Mouse (Mus musculus): ENCODE results near the gene Rhbdf2. TPM values are rescaled to one million over a fixed set of nuclear protein-coding genes. Genes with fewer than 3 reads are reported as not detected.

The Rhbdf2 gene
- polyA plus RNA-seq, 1 experiment from 2014 or later = 17.9 TPM

Other genes with a start within 250 kb of the Rhbdf2 start
- 3.5 and 4.0 TPM in 2 replicates for gene Rnf157, start 214.0 kb downstream of the Rhbdf2 start, polyA plus RNA-seq (2015; fragmentation: Nextera tagmentation; extraction: Ambion mirVana)
- gene Ubald2, start 192.9 kb downstream of the Rhbdf2 start, polyA plus RNA-seq (2015; fragmentation: Nextera tagmentation; extraction: Ambion mirVana) = 41.3 and 43.2 TPM in 2 replicates
- 0.26 TPM in 1 of 2 replicates, not detected in the other for gene Qrich2, start 160.8 kb downstream of the Rhbdf2 start, polyA plus RNA-seq (2015; fragmentation: Nextera tagmentation; extraction: Ambion mirVana)
- 167 and 177 TPM in 2 replicates for gene Prpsap1, start 132.8 kb downstream of the Rhbdf2 start, polyA plus RNA-seq (2015; fragmentation: Nextera tagmentation; extraction: Ambion mirVana)
- 7.0 and 9.6 TPM in 2 replicates for gene Sphk1, start 96.1 kb downstream of the Rhbdf2 start, polyA plus RNA-seq (2015; fragmentation: Nextera tagmentation; extraction: Ambion mirVana)
- 5.2 and 5.8 TPM in 2 replicates for gene Ube2o, start 45.6 kb downstream of the Rhbdf2 start, polyA plus RNA-seq (2015; fragmentation: Nextera tagmentation; extraction: Ambion mirVana)
- gene Aanat, start 40.6 kb downstream of the Rhbdf2 start, polyA plus RNA-seq (2015; fragmentation: Nextera tagmentation; extraction: Ambion mirVana) = not detected in 2 replicates
- gene Prcd, start 26.5 kb upstream of the Rhbdf2 start, polyA plus RNA-seq (2015; fragmentation: Nextera tagmentation; extraction: Ambion mirVana) = 5.0 and 11.0 TPM in 2 replicates
- gene Cygb, start 27.3 kb upstream of the Rhbdf2 start, polyA plus RNA-seq (2015; fragmentation: Nextera tagmentation; extraction: Ambion mirVana) = 13.3 TPM in 2 replicates
- not detected in 2 replicates for gene St6galnac1, start 148.5 kb upstream of the Rhbdf2 start, polyA plus RNA-seq (2015; fragmentation: Nextera tagmentation; extraction: Ambion mirVana)
- 14.2 and 15.3 TPM in 2 replicates for gene Mxra7, start 201.0 kb upstream of the Rhbdf2 start, polyA plus RNA-seq (2015; fragmentation: Nextera tagmentation; extraction: Ambion mirVana)
- gene Mettl23, start 216.3 kb upstream of the Rhbdf2 start, polyA plus RNA-seq (2015; fragmentation: Nextera tagmentation; extraction: Ambion mirVana) = 53.5 and 59.9 TPM in 2 replicates
- gene Jmjd6, start 216.4 kb upstream of the Rhbdf2 start, polyA plus RNA-seq (2015; fragmentation: Nextera tagmentation; extraction: Ambion mirVana) = 59.5 and 60.8 TPM in 2 replicates
- 36.0 and 36.6 TPM in 2 replicates for gene Mfsd11, start 225.4 kb upstream of the Rhbdf2 start, polyA plus RNA-seq (2015; fragmentation: Nextera tagmentation; extraction: Ambion mirVana)
- gene Srsf2, start 226.1 kb upstream of the Rhbdf2 start, polyA plus RNA-seq (2015; fragmentation: Nextera tagmentation; extraction: Ambion mirVana) = 661 and 761 TPM in 2 replicates

Measured in lung, embryonic 16.5 days (tissue).